ENCODE assay signal across 1 mouse cellular context in the genomic region with DNA sequence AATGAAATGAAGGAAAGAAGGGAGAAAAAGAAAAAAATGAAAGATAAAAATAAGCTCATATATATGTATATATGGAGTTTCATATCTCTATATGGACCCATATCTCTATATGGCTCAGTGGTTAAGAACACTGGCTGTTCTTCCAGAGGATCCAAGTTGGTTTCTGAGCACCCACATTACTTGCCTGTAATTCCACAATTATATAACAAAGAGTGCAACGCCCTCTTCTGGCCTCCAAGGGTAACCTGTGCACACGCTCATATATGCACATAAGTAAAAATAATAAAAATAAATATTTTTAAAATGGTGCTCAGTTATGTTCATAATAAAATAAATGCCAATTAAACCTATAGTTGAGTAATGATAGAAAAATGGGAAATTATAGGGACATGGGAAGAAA.
A peak's percentile ranks its signal among the peaks of the same experiment; 100 is the strongest.
TF ChIP-seq lines count a peak whose summit lies in the region.

No protein-coding gene starts in this region.

TF ChIP-seq in MEL, 35 proteins besides CTCF, POLR2A, EP300 and RAD21:
- TF ChIP-seq ZC3H11A (IDR thresholded peaks at IDR 0.05; ENCODE audit: low read depth, low read length) = peak; percentile 39
- no peak for TF ChIP-seq NRF1 (IDR thresholded peaks at IDR 0.05; ENCODE audit: insufficient read depth, low read depth, low read length, poor library complexity, severe bottlenecking)
- TF ChIP-seq SMC3 (IDR thresholded peaks at IDR 0.05; ENCODE audit: low read depth, low read length) = peak; percentile 22; the same call in 1 of the 2 replicates
- no peak for TF ChIP-seq MYB (IDR thresholded peaks at IDR 0.05; ENCODE audit: low read depth, low read length)
- TF ChIP-seq ZMIZ1 (IDR thresholded peaks at IDR 0.05; ENCODE audit: low read depth, low read length) = no peak
